Mouse (Mus musculus) limb, embryonic 13.5 days (tissue): ENCODE measurements at regions not wholly inside any gene's neighbourhood (a gene's known extent, or its start where the extent isn't known, plus 50 kb on each side); places are given as distances from the start of the nearest gene placed in this dataset.

Experiments
- ATAC-seq: fragments of 200-750 bp; cut with Nextera tagmentation; 2 replicates; pipeline ENCODE4 v1.8.0; 2017; ENCODE audit warnings: low read depth, moderate number of reproducible peaks, moderate TSS enrichment; ENCODE audit not compliant: low FRiP score
- H3K27ac ChIP-seq: fragments of 300-500 bp; sonication (generic); 2 replicates; pipeline ENCODE4 v1.5.1; 2015; ENCODE audit warnings: inconsistent platforms, mild to moderate bottlenecking, moderate library complexity
- H3K27me3 ChIP-seq: fragments of 300-500 bp; sonication (generic); 2 replicates; pipeline ENCODE4 v1.6.1; 2015; ENCODE audit warnings: mild to moderate bottlenecking, inconsistent platforms
- H3K36me3 ChIP-seq: fragments of 300-500 bp; sonication (generic); 2 replicates; pipeline ENCODE4 v1.6.1; 2015; ENCODE audit warnings: inconsistent platforms, mild to moderate bottlenecking, moderate library complexity
- H3K4me1 ChIP-seq: fragments of 300-500 bp; sonication (generic); 2 replicates; pipeline ENCODE4 v1.6.1; 2015; ENCODE audit warnings: inconsistent platforms
- H3K4me2 ChIP-seq: fragments of 300-500 bp; sonication (generic); replicated peaks from 2 replicates; pipeline ENCODE4 v1.6.1; 2015; ENCODE audit warnings: inconsistent platforms, mild to moderate bottlenecking, moderate library complexity
- H3K4me3 ChIP-seq: fragments of 300-500 bp; sonication (generic); 2 replicates; pipeline ENCODE4 v1.5.1; 2015; ENCODE audit warnings: moderate library complexity, mild to moderate bottlenecking, inconsistent platforms
- H3K9ac ChIP-seq: fragments of 300-500 bp; sonication (generic); 2 replicates; pipeline ENCODE4 v1.6.1; 2015; ENCODE audit warnings: mild to moderate bottlenecking, inconsistent platforms
- H3K9me3 ChIP-seq: fragments of 300-500 bp; sonication (generic); 2 replicates; pipeline ENCODE4 v1.6.1; 2016; ENCODE audit warnings: inconsistent platforms
- WGBS: fragments of 180-500 bp; shearing (Covaris S2); methylation state at CpG from one replicate; pipeline ENCODE4 v1.1.7; 2015; 5-methylcytosine and 5-hydroxymethylcytosine counted together

- H3K9ac ChIP-seq, result no peak overlapping the region
- H3K4me3 ChIP-seq, result no peak overlapping the region
- no peaks in the 10 kb centered on the region for H3K27me3 ChIP-seq
- no peak overlapping the region for H3K27ac ChIP-seq
- no peak for ATAC-seq
- no peak overlapping the region for H3K4me2 ChIP-seq
- no peaks in the 10 kb centered on the region for H3K36me3 ChIP-seq
- no peaks in the 10 kb centered on the region for H3K4me1 ChIP-seq
- H3K9me3 ChIP-seq, result no peaks in the 10 kb centered on the region
Measured at GRCm38 (mm10) chr4:17160500-17160899, 2444.8 kb upstream of the Gm12353 start.

GRCm38 (mm10) chr4:17163581-17163980 is 2441.7 kb upstream of the Gm12353 start:
- Histone ChIP-seq H3K27ac (no peak overlapping the region), H3K4me1 (no peaks in the 10 kb centered on the region), H3K4me3 (no peak overlapping the region), H3K9ac (no peak overlapping the region), H3K4me2 (no peak overlapping the region), H3K9me3 (no peaks in the 10 kb centered on the region), H3K27me3 (no peaks in the 10 kb centered on the region), H3K36me3 (no peaks in the 10 kb centered on the region)
- ATAC-seq, result no peak
- 78% methylated on average over 2 of the region's 2 CpGs for WGBS

GRCm38 (mm10) chr4:17208746-17209145 is 2396.5 kb upstream of the Gm12353 start:
- no peaks in the 10 kb centered on the region for H3K27me3 ChIP-seq
- no peaks in the 10 kb centered on the region for H3K36me3 ChIP-seq
- H3K4me2 ChIP-seq, result no peak overlapping the region
- H3K4me1 ChIP-seq, result no peaks in the 10 kb centered on the region
- H3K4me3 ChIP-seq, result no peak overlapping the region
- no peak for ATAC-seq
- no peaks in the 10 kb centered on the region for H3K9me3 ChIP-seq
- H3K27ac ChIP-seq, result no peak overlapping the region
- no peak overlapping the region for H3K9ac ChIP-seq

GRCm38 (mm10) chr4:17239853-17240252 is 2365.4 kb upstream of the Gm12353 start:
- 29% methylated on average over 2 of the region's 2 CpGs for WGBS
- Histone ChIP-seq H3K4me3 (no peak overlapping the region), H3K36me3 (no peaks in the 10 kb centered on the region), H3K4me1 (no peaks in the 10 kb centered on the region), H3K9ac (no peak overlapping the region), H3K9me3 (no peaks in the 10 kb centered on the region), H3K27me3 (no peaks in the 10 kb centered on the region), H3K27ac (no peak overlapping the region), H3K4me2 (no peak overlapping the region)
- ATAC-seq, result peak; percentile 66

GRCm38 (mm10) chr4:17240314-17240713 is 2364.9 kb upstream of the Gm12353 start:
- ATAC-seq, result no peak
- Histone ChIP-seq H3K4me2 (no peak overlapping the region), H3K9ac (no peak overlapping the region), H3K36me3 (no peaks in the 10 kb centered on the region), H3K4me3 (no peak overlapping the region), H3K27ac (no peak overlapping the region), H3K9me3 (no peaks in the 10 kb centered on the region), H3K4me1 (no peaks in the 10 kb centered on the region), H3K27me3 (no peaks in the 10 kb centered on the region)

GRCm38 (mm10) chr4:17259143-17259542 is 2346.1 kb upstream of the Gm12353 start:
- no peak overlapping the region for H3K4me3 ChIP-seq
- no peaks in the 10 kb centered on the region for H3K9me3 ChIP-seq
- no peaks in the 10 kb centered on the region for H3K27me3 ChIP-seq
- no peaks in the 10 kb centered on the region for H3K36me3 ChIP-seq
- H3K4me2 ChIP-seq, result no peak overlapping the region
- no peak overlapping the region for H3K9ac ChIP-seq
- WGBS, result 96% methylated on average over 3 of the region's 3 CpGs
- H3K27ac ChIP-seq, result no peak overlapping the region
- no peak for ATAC-seq
- no peaks in the 10 kb centered on the region for H3K4me1 ChIP-seq

GRCm38 (mm10) chr4:17261704-17262103 is 2343.5 kb upstream of the Gm12353 start:
- Histone ChIP-seq H3K27ac (no peak overlapping the region), H3K4me3 (no peak overlapping the region), H3K4me1 (no peaks in the 10 kb centered on the region), H3K9me3 (no peaks in the 10 kb centered on the region), H3K9ac (no peak overlapping the region), H3K4me2 (no peak overlapping the region), H3K36me3 (no peaks in the 10 kb centered on the region), H3K27me3 (no peaks in the 10 kb centered on the region)
- no peak for ATAC-seq

- no peak overlapping the region for H3K27ac ChIP-seq
- H3K36me3 ChIP-seq, result no peaks in the 10 kb centered on the region
- no peaks in the 10 kb centered on the region for H3K9me3 ChIP-seq
- H3K4me1 ChIP-seq, result no peaks in the 10 kb centered on the region
- H3K4me3 ChIP-seq, result no peak overlapping the region
- H3K27me3 ChIP-seq, result no peaks in the 10 kb centered on the region
- no peak for ATAC-seq
- H3K9ac ChIP-seq, result no peak overlapping the region
- no peak overlapping the region for H3K4me2 ChIP-seq
Measured at GRCm38 (mm10) chr4:17299131-17299530, 2306.1 kb upstream of the Gm12353 start.

GRCm38 (mm10) chr4:17319061-17319460 is 2286.2 kb upstream of the Gm12353 start:
- ATAC-seq, result no peak
- H3K27me3 ChIP-seq, result no peaks in the 10 kb centered on the region
- no peak overlapping the region for H3K4me3 ChIP-seq
- no peak overlapping the region for H3K27ac ChIP-seq
- no peaks in the 10 kb centered on the region for H3K9me3 ChIP-seq
- H3K36me3 ChIP-seq, result no peaks in the 10 kb centered on the region
- no peak overlapping the region for H3K9ac ChIP-seq
- H3K4me2 ChIP-seq, result no peak overlapping the region
- H3K4me1 ChIP-seq, result no peaks in the 10 kb centered on the region

- H3K27ac ChIP-seq, result no peak overlapping the region
- whole genome bisulfite sequencing, result 60% methylated on average over 1 of the region's 1 CpGs
- H3K36me3 ChIP-seq, result no peaks in the 10 kb centered on the region
- no peak overlapping the region for H3K9ac ChIP-seq
- H3K4me1 ChIP-seq, result no peaks in the 10 kb centered on the region
- no peaks in the 10 kb centered on the region for H3K9me3 ChIP-seq
- no peak overlapping the region for H3K4me2 ChIP-seq
- no peak overlapping the region for H3K4me3 ChIP-seq
- ATAC-seq, result no peak
- no peaks in the 10 kb centered on the region for H3K27me3 ChIP-seq
Measured at GRCm38 (mm10) chr4:17348026-17348425, 2257.2 kb upstream of the Gm12353 start.

- Histone ChIP-seq H3K9me3 (no peaks in the 10 kb centered on the region), H3K4me3 (no peak overlapping the region), H3K36me3 (no peaks in the 10 kb centered on the region), H3K4me1 (no peaks in the 10 kb centered on the region), H3K4me2 (no peak overlapping the region), H3K27me3 (no peaks in the 10 kb centered on the region), H3K9ac (no peak overlapping the region), H3K27ac (no peak overlapping the region)
- ATAC-seq, result no peak
- 58% methylated on average over 2 of the region's 2 CpGs for WGBS
Measured at GRCm38 (mm10) chr4:17360796-17361195, 2244.5 kb upstream of the Gm12353 start.
